Mouse (Mus musculus): ENCODE measurements around the gene 1700031F05Rik. TPM values are rescaled to one million over a fixed set of nuclear protein-coding genes. Genes with fewer than 3 reads are reported as not detected.
"Not testable (repeated sequence)": the region's sequence is repeated elsewhere in the genome, so short reads cannot be mapped to it uniquely, and the experiment has no call there.

1700031F05Rik gene
- not detected for total RNA-seq (2021)
- long read RNA-seq, experiment 1, result 0 reads
- long read RNA-seq, experiment 2, result 0 reads

DNA sequence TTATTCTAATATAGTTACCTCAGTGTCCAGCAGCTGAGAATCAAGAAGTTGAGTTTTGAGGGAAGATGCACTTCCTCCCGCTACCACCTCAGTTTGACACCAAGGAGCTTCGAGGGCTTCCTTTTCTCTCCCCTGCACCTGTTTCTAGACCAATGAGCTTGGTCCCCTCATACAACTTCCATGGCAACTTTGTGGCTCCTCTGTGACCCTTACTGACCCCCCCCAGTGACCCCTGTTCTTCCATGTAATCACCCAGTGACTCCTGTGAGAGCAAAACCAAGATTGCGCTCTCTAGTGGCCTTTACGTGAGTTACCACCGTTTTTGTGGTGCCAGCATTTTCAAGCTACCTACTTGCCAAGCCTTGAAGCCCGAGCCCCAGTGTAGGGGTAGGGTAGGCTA, at the start of gene 1700031F05Rik:
TSS of gene 1700031F05Rik (minus strand) at position 101 of the 400 bp plus-strand sequence.
- DNase-seq, result no peak

DNA sequence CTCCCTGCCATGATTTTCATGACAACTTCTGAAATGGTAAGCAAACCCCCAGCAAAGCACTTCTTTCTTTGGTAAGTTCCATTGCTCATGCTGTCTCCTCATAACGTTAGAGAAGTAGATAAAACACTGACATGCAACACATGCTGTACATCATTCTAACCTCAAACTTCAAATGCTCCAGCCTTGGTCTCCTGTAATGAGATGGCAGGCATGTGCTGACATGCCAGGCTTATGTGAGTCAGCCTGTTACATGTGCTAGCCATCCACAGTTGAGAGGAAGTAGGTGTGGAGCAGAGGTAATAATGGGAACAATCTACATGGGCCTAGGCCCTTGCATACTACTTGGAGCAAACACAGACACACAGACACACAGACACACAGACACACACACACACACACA, 47.1 kb upstream of the 1700031F05Rik start:
- DNase-seq, result not testable (repeated sequence)

DNA sequence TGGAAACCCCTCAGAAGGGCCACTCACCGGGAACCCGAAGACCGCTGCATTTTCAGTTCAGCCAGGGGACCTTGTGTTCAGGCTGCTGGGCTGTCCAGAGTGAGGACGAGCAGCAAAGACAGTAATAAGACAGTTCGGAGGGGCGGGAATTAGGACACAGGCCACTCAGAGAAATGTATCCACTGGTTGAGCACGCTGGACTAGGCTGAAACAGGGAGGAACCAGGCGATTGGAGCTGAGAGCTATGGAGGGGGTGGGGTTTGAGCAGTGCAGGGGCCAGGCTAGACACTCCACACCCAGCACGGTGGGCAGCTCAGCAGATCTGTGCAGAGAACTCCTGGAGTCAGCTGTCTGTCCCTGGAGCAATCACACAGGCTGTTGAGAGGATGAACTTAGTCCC, 40.8 kb upstream of the 1700031F05Rik start, which contains the start of the genes Dmrtc1a and 1700011M02Rik:
TSS of gene Dmrtc1a (minus strand) at position 101 of the 400 bp plus-strand sequence.
TSS of gene 1700011M02Rik (plus strand) at position 319 of the 400 bp plus-strand sequence.
- DNase-seq, result not testable (repeated sequence)

DNA sequence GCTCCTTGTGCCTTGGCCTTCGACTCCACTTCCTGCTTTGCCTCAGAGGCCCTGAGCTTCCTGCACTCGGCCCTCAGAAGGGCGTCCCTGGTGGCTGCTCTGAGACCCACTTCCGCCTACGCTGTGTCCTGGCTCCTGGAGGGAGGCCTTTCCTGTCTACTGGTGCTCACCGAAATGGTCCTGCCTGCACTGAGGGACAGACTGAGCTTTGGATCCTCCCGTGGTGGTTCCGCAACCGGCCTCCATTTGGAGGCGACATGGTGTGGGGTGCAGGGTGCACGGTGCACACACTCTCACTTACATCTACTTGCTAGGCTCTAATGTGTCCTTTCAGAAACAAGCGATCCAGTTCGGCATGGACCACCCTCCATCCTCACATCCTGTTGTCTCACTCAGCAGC, 13.3 kb downstream of the 1700031F05Rik start, which contains the start of gene Dmrtc1c2:
TSS of gene Dmrtc1c2 (minus strand) at position 101 of the 400 bp plus-strand sequence.
- not testable (repeated sequence) for DNase-seq

DNA sequence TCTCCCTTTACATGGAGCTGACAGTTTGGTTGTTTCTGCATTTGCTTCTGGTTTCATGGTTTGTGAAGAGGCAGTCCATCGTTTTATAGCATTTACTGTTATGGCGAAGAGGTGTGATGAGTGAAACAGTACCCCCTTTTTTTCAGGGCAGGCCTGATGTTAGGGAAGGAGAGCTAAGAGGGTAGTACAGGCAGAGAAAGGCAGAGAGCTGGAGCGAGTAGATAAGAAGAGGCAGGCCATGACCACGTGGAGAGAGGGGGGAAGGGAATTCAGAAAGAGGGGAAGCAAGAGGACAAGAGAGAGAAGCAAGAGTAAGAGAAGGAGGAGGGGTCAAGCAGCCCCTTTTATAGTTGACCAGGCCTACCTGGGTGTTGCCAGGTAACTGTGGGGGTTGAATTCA, 55.5 kb downstream of the 1700031F05Rik start:
- DNase-seq, result no peak

Other genes with a start within 250 kb of the 1700031F05Rik start
- gene Phka1, start 223.7 kb downstream of the 1700031F05Rik start, total RNA-seq (2021), result 100 to 1,000 TPM; 363 to 425 TPM
- gene Gm3880, start 181.0 kb downstream of the 1700031F05Rik start, total RNA-seq (2021), result not detected
- gene Gm9112, start 160.3 kb downstream of the 1700031F05Rik start, total RNA-seq (2021), result not detected
- gene Dmrtc1b, start 160.1 kb downstream of the 1700031F05Rik start, total RNA-seq (2021), result not detected
- gene Dmrtc1c1, start 65.0 kb downstream of the 1700031F05Rik start, total RNA-seq (2021), result not detected
- not detected for gene Dmrtc1c2, start 13.4 kb downstream of the 1700031F05Rik start, total RNA-seq (2021)
- not detected for gene Dmrtc1a, start 40.7 kb upstream of the 1700031F05Rik start, total RNA-seq (2021)
- gene 1700011M02Rik, start 40.9 kb upstream of the 1700031F05Rik start, total RNA-seq (2021), result not detected
- not detected for gene 1700018G05Rik, start 60.4 kb upstream of the 1700031F05Rik start, total RNA-seq (2021)